Mouse (Mus musculus) forebrain, embryonic 13.5 days (tissue): ENCODE data around the gene Aldh9a1. TPM values are rescaled to one million over a fixed set of nuclear protein-coding genes. Genes with fewer than 3 reads are reported as not detected.
A peak's percentile ranks its signal among the peaks of the same experiment; 100 is the strongest.

Experiments
- ATAC-seq: fragments of 200-750 bp; cut with Nextera tagmentation; 2 replicates; pipeline ENCODE4 v1.8.0; 2017
- H3K27ac ChIP-seq: fragments of 300-500 bp; sonication (generic); 2 replicates; pipeline ENCODE4 v1.5.1; 2015; ENCODE audit warnings: inconsistent platforms, mild to moderate bottlenecking, moderate library complexity
- H3K27me3 ChIP-seq: fragments of 300-500 bp; sonication (generic); 2 replicates; pipeline ENCODE4 v1.6.1; 2015; ENCODE audit warnings: mild to moderate bottlenecking, inconsistent platforms
- H3K36me3 ChIP-seq: fragments of 300-500 bp; sonication (generic); 2 replicates; pipeline ENCODE4 v1.6.1; 2015; ENCODE audit warnings: mild to moderate bottlenecking, inconsistent platforms; ENCODE audit not compliant: poor library complexity, severe bottlenecking
- H3K4me1 ChIP-seq: fragments of 300-500 bp; sonication (generic); 2 replicates; pipeline ENCODE4 v1.6.1; 2015; ENCODE audit warnings: inconsistent platforms
- H3K4me2 ChIP-seq: fragments of 300-500 bp; sonication (generic); 2 replicates; pipeline ENCODE4 v1.6.1; 2015; ENCODE audit warnings: inconsistent platforms, mild to moderate bottlenecking, moderate library complexity
- H3K4me3 ChIP-seq: fragments of 300-500 bp; sonication (generic); 2 replicates; pipeline ENCODE4 v1.5.1; 2015; ENCODE audit warnings: mild to moderate bottlenecking, inconsistent platforms
- H3K9ac ChIP-seq: fragments of 300-500 bp; sonication (generic); 2 replicates; pipeline ENCODE4 v1.6.1; 2015; ENCODE audit warnings: mild to moderate bottlenecking, inconsistent platforms
- H3K9me3 ChIP-seq: fragments of 300-500 bp; sonication (generic); replicated peaks from 2 replicates; pipeline ENCODE4 v1.6.1; 2016; ENCODE audit warnings: inconsistent platforms
- WGBS: fragments of 180-500 bp; shearing (Covaris S2); methylation state at CpG from one replicate; pipeline ENCODE4 v1.1.7; 2015; 5-methylcytosine and 5-hydroxymethylcytosine counted together
- polyA plus RNA-seq: library from polyadenylated mRNA; unstranded; fragments of >200 nt; fragmentation: Nextera tagmentation; extraction: Ambion mirVana; gene quantifications from 2 replicates; pipeline ENCODE4 v1.2.1, GENCODE M21; 2015

Gene Aldh9a1
- 23.2 and 24.8 TPM in 2 replicates for polyA plus RNA-seq

- H3K4me2 ChIP-seq: peak within 1 kb of the TSS; percentile 84
- no peaks in the 10 kb centered on the region for H3K27me3 ChIP-seq
- under 1% methylated on average over 55 of the region's 55 CpGs for WGBS
- peak within 1 kb of the TSS; percentile 62 for H3K4me3 ChIP-seq
- no peaks in the 10 kb centered on the region for H3K9me3 ChIP-seq
- peaks cover 7% of the 10 kb centered on the region; the same call in 1 of the 2 replicates for H3K4me1 ChIP-seq
- H3K9ac ChIP-seq: peak within 1 kb of the TSS; percentile 78
- peak; percentile 99 for ATAC-seq
- peaks cover 11% of the 10 kb centered on the region for H3K36me3 ChIP-seq
- peak within 1 kb of the TSS; percentile 51 for H3K27ac ChIP-seq
Observed at GRCm38 (mm10) chr1:167349815-167350596, at the start of gene Aldh9a1. Gene Aldh9a1, plus strand, starts transcription at chr1:167349991.

- H3K27me3 ChIP-seq: no peaks in the 10 kb centered on the region
- no peaks in the 10 kb centered on the region for H3K4me1 ChIP-seq
- no peak overlapping the region for H3K27ac ChIP-seq
- ATAC-seq: no peak
- H3K36me3 ChIP-seq: no peaks in the 10 kb centered on the region
- no peak overlapping the region for H3K9ac ChIP-seq
- no peak overlapping the region for H3K4me3 ChIP-seq
- no peaks in the 10 kb centered on the region for H3K9me3 ChIP-seq
- WGBS: 81% methylated on average over 2 of the region's 2 CpGs
- no peak overlapping the region for H3K4me2 ChIP-seq
Observed at GRCm38 (mm10) chr1:167300122-167300521, 49.7 kb upstream of the Aldh9a1 start.

GRCm38 (mm10) chr1:167305501-167306137 lies 44.2 kb upstream of the Aldh9a1 start:
- no peak overlapping the region for H3K4me2 ChIP-seq
- no peak overlapping the region for H3K9ac ChIP-seq
- peaks cover 12% of the 10 kb centered on the region for H3K4me1 ChIP-seq
- peaks cover 2% of the 10 kb centered on the region for H3K36me3 ChIP-seq
- no peak overlapping the region for H3K27ac ChIP-seq
- no peaks in the 10 kb centered on the region for H3K27me3 ChIP-seq
- ATAC-seq: no peak
- no peaks in the 10 kb centered on the region for H3K9me3 ChIP-seq
- WGBS: 71% methylated on average over 7 of the region's 7 CpGs
- no peak overlapping the region for H3K4me3 ChIP-seq

- Histone ChIP-seq H3K27ac (no peak overlapping the region), H3K27me3 (no peaks in the 10 kb centered on the region), H3K4me2 (no peak overlapping the region), H3K4me3 (no peak overlapping the region), H3K4me1 (peaks cover 12% of the 10 kb centered on the region), H3K9ac (no peak overlapping the region), H3K9me3 (no peaks in the 10 kb centered on the region), H3K36me3 (peaks cover 3% of the 10 kb centered on the region)
- no peak for ATAC-seq
- 73% methylated on average over 5 of the region's 5 CpGs for WGBS
Observed at GRCm38 (mm10) chr1:167306451-167307240, 43.1 kb upstream of the Aldh9a1 start.

- peak overlapping the region; percentile 87 for H3K4me2 ChIP-seq
- no peaks in the 10 kb centered on the region for H3K9me3 ChIP-seq
- H3K27me3 ChIP-seq: no peaks in the 10 kb centered on the region
- H3K36me3 ChIP-seq: peaks cover 8% of the 10 kb centered on the region
- peaks cover 12% of the 10 kb centered on the region for H3K4me1 ChIP-seq
- ATAC-seq: no peak
- H3K9ac ChIP-seq: no peak overlapping the region
- H3K27ac ChIP-seq: no peak overlapping the region
- peak overlapping the region; percentile 72 for H3K4me3 ChIP-seq
- WGBS: 69% methylated on average over 11 of the region's 11 CpGs
Observed at GRCm38 (mm10) chr1:167307674-167308073, 42.1 kb upstream of the Aldh9a1 start.

GRCm38 (mm10) chr1:167308261-167309054 lies 41.3 kb upstream of the Aldh9a1 start, which contains the start of gene Tmco1:
Gene Tmco1, plus strand, starts transcription at chr1:167308378.
- peak within 1 kb of the TSS; percentile 89 for H3K9ac ChIP-seq
- H3K4me1 ChIP-seq: peaks cover 12% of the 10 kb centered on the region
- peak within 1 kb of the TSS; percentile 89 for H3K27ac ChIP-seq
- peak within 1 kb of the TSS; percentile 87 for H3K4me2 ChIP-seq
- no peaks in the 10 kb centered on the region for H3K27me3 ChIP-seq
- peak; percentile 99 for ATAC-seq
- H3K9me3 ChIP-seq: no peaks in the 10 kb centered on the region
- WGBS: under 1% methylated on average over 82 of the region's 82 CpGs
- H3K4me3 ChIP-seq: peak within 1 kb of the TSS; percentile 72
- H3K36me3 ChIP-seq: peaks cover 12% of the 10 kb centered on the region

GRCm38 (mm10) chr1:167312367-167312766 lies 37.4 kb upstream of the Aldh9a1 start:
- H3K36me3 ChIP-seq: peaks cover 33% of the 10 kb centered on the region
- H3K9me3 ChIP-seq: no peaks in the 10 kb centered on the region
- H3K27ac ChIP-seq: no peak overlapping the region
- no peak for ATAC-seq
- no peak overlapping the region for H3K4me2 ChIP-seq
- no peak overlapping the region for H3K9ac ChIP-seq
- no peaks in the 10 kb centered on the region for H3K27me3 ChIP-seq
- H3K4me3 ChIP-seq: no peak overlapping the region
- H3K4me1 ChIP-seq: peaks cover 12% of the 10 kb centered on the region

- Histone ChIP-seq H3K4me1 (peaks cover 9% of the 10 kb centered on the region), H3K4me3 (no peak overlapping the region), H3K9me3 (no peaks in the 10 kb centered on the region), H3K27me3 (no peaks in the 10 kb centered on the region), H3K4me2 (no peak overlapping the region), H3K27ac (no peak overlapping the region), H3K36me3 (peaks cover 42% of the 10 kb centered on the region), H3K9ac (no peak overlapping the region)
- ATAC-seq: no peak
- 95% methylated on average over 4 of the region's 4 CpGs for WGBS
Observed at GRCm38 (mm10) chr1:167313220-167313619, 36.6 kb upstream of the Aldh9a1 start.

- H3K9ac ChIP-seq: no peak overlapping the region
- H3K36me3 ChIP-seq: peaks cover 90% of the 10 kb centered on the region
- H3K27ac ChIP-seq: no peak overlapping the region
- no peak overlapping the region for H3K4me2 ChIP-seq
- 96% methylated on average over 6 of the region's 6 CpGs for WGBS
- H3K27me3 ChIP-seq: no peaks in the 10 kb centered on the region
- no peaks in the 10 kb centered on the region for H3K4me1 ChIP-seq
- no peaks in the 10 kb centered on the region for H3K9me3 ChIP-seq
- no peak for ATAC-seq
- no peak overlapping the region for H3K4me3 ChIP-seq
Observed at GRCm38 (mm10) chr1:167321691-167322090, 28.1 kb upstream of the Aldh9a1 start.

- Histone ChIP-seq H3K4me3 (no peak overlapping the region), H3K4me1 (no peaks in the 10 kb centered on the region), H3K27me3 (no peaks in the 10 kb centered on the region), H3K9ac (no peak overlapping the region), H3K9me3 (no peaks in the 10 kb centered on the region), H3K36me3 (peaks cover 72% of the 10 kb centered on the region), H3K4me2 (no peak overlapping the region), H3K27ac (no peak overlapping the region)
- ATAC-seq: no peak
- WGBS: 90% methylated on average over 6 of the region's 6 CpGs
Observed at GRCm38 (mm10) chr1:167328776-167329175, 21.0 kb upstream of the Aldh9a1 start.

GRCm38 (mm10) chr1:167331106-167331505 lies 18.7 kb upstream of the Aldh9a1 start:
- ATAC-seq: no peak
- H3K27ac ChIP-seq: no peak overlapping the region
- no peaks in the 10 kb centered on the region for H3K9me3 ChIP-seq
- H3K27me3 ChIP-seq: no peaks in the 10 kb centered on the region
- no peak overlapping the region for H3K4me2 ChIP-seq
- no peaks in the 10 kb centered on the region for H3K4me1 ChIP-seq
- 95% methylated on average over 8 of the region's 8 CpGs for WGBS
- no peak overlapping the region for H3K9ac ChIP-seq
- no peak overlapping the region for H3K4me3 ChIP-seq
- peaks cover 54% of the 10 kb centered on the region for H3K36me3 ChIP-seq
